Mouse (Mus musculus): ENCODE data around the gene Pabpn1l.

- TF ChIP-seq FLI1 (IDR thresholded peaks at IDR 0.05; ENCODE audit: low read length), result no peak
- no peak for TF ChIP-seq GATA1 (IDR thresholded peaks at IDR 0.05; ENCODE audit: borderline replicate concordance, low read length)
Observed at GRCm38 (mm10) chr8:122665667-122666316, 43.3 kb upstream of the Pabpn1l start.
